Mouse (Mus musculus): ENCODE results near the gene Pdp2.

DNA sequence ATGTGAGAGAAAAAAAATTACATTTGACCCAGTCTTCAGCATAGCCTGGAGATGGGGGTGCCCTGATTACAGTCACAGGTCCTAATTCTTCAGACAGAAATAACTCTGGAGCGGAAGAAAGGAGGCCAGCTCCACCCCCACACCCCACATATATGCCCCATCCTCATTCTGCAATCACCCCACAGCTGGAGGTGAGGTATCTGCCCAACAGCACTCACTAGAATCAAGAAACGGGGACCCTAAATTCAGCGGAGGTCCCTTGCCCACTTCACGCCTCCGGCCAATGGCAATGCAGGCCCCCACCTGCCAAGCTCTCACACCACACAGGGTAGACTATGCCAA, 25.8 kb upstream of the Pdp2 start:
- no peak for TF ChIP-seq POLR2A (IDR thresholded peaks at IDR 0.05; ENCODE audit: borderline replicate concordance, control insufficient read depth, low read depth, low read length)
- no peak for TF ChIP-seq CTCF (IDR thresholded peaks at IDR 0.05; ENCODE audit: control insufficient read depth, insufficient read depth, low read length)
